ENCODE assay signal across 18 mouse cellular contexts in the genomic region with DNA sequence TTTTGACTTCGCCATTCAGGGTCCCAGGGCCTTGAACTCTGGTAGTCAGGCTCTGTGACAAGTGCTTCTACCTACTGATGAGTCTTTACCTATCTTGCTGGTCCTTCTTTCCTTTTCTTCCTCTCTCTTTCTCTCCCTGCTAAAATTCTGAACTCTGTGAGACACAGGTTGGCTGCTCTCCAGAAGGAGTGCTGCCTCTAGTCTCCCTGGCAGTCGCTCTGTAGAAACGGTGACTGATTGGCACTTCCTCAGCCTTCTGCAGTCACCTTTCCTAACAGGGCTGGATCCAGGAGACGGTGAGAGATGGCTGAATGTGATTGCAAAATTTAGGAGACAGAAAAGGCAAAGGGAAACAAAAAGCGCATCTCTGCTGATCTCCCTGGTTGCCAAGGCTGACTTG. TPM values are rescaled to one million over a fixed set of nuclear protein-coding genes. Genes with fewer than 3 reads are reported as not detected.
DNase-seq lines count a peak whose midpoint lies in the region; ATAC-seq and TF ChIP-seq lines count a peak whose summit lies in the region.
"Had no signal": no experiment of that assay in that cellular context is flagged by ENCODE, and none has a peak within 500 bp of the region (broad histone marks: within the 10 kb centered on the region; RNA-seq: fewer than 3 reads in every experiment).

No protein-coding gene starts in this region.

- H3K27ac ChIP-seq in forebrain, embryonic 14.5 days (ENCODE audit: low read depth, low read length) = 0 out of 2 replicates have a peak overlapping the region, but pooled peaks have one; percentile 4
- H3K27ac ChIP-seq in forebrain, embryonic 10.5 days = no peak overlapping the region
- no peak overlapping the region for H3K27ac ChIP-seq in kidney, embryonic 14.5 days (ENCODE audit: low read depth, low read length)
- no peak overlapping the region for H3K27ac ChIP-seq in MEL (ENCODE audit: control insufficient read depth, low read depth, low read length)
- H3K27ac ChIP-seq in liver, postnatal 0 days (ENCODE audit: low read depth) = no peak overlapping the region
- H3K27ac ChIP-seq: embryonic facial prominence, embryonic 15.5 days; gastrocnemius, adult 2 months; hindbrain, embryonic 15.5 days; layer of hippocampus, adult 2 months; midbrain, embryonic 10.5 days had no signal

- H3K9ac ChIP-seq in forebrain, embryonic 14.5 days (ENCODE audit: low read length) = no peak overlapping the region
- H3K9ac ChIP-seq in kidney, embryonic 14.5 days (ENCODE audit: low read depth, low read length) = no peak overlapping the region
- no peak overlapping the region for H3K9ac ChIP-seq in MEL (ENCODE audit: control insufficient read depth, low read depth, low read length, poor library complexity, severe bottlenecking)
- H3K9ac ChIP-seq in liver, postnatal 0 days (replicated peaks) = no peak overlapping the region
- H3K9ac ChIP-seq: embryonic facial prominence, embryonic 15.5 days; hindbrain, embryonic 15.5 days had no signal

- WGBS in forebrain, embryonic 14.5 days = 52% methylated on average over 5 of the region's 5 CpGs
- WGBS in forebrain, embryonic 10.5 days = 86% methylated on average over 5 of the region's 5 CpGs
- 71% methylated on average over 5 of the region's 5 CpGs for WGBS in kidney, embryonic 14.5 days
- 60% methylated on average over 5 of the region's 5 CpGs for WGBS in liver, postnatal 0 days (ENCODE audit: insufficient replicate concordance)

- H3K9me3 ChIP-seq in forebrain, embryonic 14.5 days (replicated peaks; ENCODE audit: control insufficient read depth, low read length) = no peaks in the 10 kb centered on the region
- no peaks in the 10 kb centered on the region for H3K9me3 ChIP-seq in forebrain, embryonic 10.5 days
- no peaks in the 10 kb centered on the region for H3K9me3 ChIP-seq in kidney, embryonic 14.5 days (ENCODE audit: control insufficient read depth, low read length)
- no peaks in the 10 kb centered on the region for H3K9me3 ChIP-seq in MEL (replicated peaks; ENCODE audit: insufficient read depth, low read length)
- no peaks in the 10 kb centered on the region for H3K9me3 ChIP-seq in liver, postnatal 0 days (ENCODE audit: low read length)
- H3K9me3 ChIP-seq: embryonic facial prominence, embryonic 15.5 days; hindbrain, embryonic 15.5 days; midbrain, embryonic 10.5 days had no signal

- no peak overlapping the region for H3K4me3 ChIP-seq in forebrain, embryonic 14.5 days (ENCODE audit: low read depth, low read length)
- H3K4me3 ChIP-seq in forebrain, embryonic 10.5 days = no peak overlapping the region
- no peak overlapping the region for H3K4me3 ChIP-seq in kidney, embryonic 14.5 days (ENCODE audit: low read length)
- no peak overlapping the region for H3K4me3 ChIP-seq in MEL (ENCODE audit: control insufficient read depth in 1 of 2, insufficient read depth in 1 of 2, low read depth in 2 of 2, low read length in 2 of 2)
- H3K4me3 ChIP-seq in liver, postnatal 0 days (ENCODE audit: low read depth, low read length) = no peak overlapping the region
- H3K4me3 ChIP-seq: embryonic facial prominence, embryonic 15.5 days; gastrocnemius, adult 2 months; hindbrain, embryonic 15.5 days; layer of hippocampus, adult 2 months; midbrain, embryonic 10.5 days had no signal

- DNase-seq in forebrain, embryonic 14.5 days (ENCODE audit: low spot score) = peak; percentile 53
- DNase-seq in forebrain, embryonic 10.5 days (ENCODE audit: extremely low spot score, low spot score) = no peak
- peak; percentile 45 to 52 for DNase-seq in kidney, adult 8-10 months
- DNase-seq in MEL (ENCODE audit: low read depth, low spot score) = peak; percentile 24
- DNase-seq in brain, adult 2 months (ENCODE audit: low read depth, low spot score) = peak; percentile 20
- DNase-seq in liver, postnatal 0 days = no peak
- DNase-seq in left cerebral cortex, postnatal 4 days = no peak
- DNase-seq: cerebellum, adult 11-12 months; gastrocnemius, adult 2 months; lung, postnatal 10 days; right cerebral cortex, postnatal 25 days; spleen, adult 18-20 months had no signal

- no peak for TF ChIP-seq RAD21 in MEL (IDR thresholded peaks at IDR 0.05; ENCODE audit: low read depth, low read length)

- intact Hi-C loops in left cerebral cortex, postnatal 4 days (cut with DNase I) = no loop called here

- H3K36me3 ChIP-seq in forebrain, embryonic 14.5 days (ENCODE audit: control insufficient read depth, insufficient read depth, low read length) = no peaks in the 10 kb centered on the region
- no peaks in the 10 kb centered on the region for H3K36me3 ChIP-seq in forebrain, embryonic 10.5 days (replicated peaks)
- no peaks in the 10 kb centered on the region for H3K36me3 ChIP-seq in kidney, embryonic 14.5 days (ENCODE audit: control insufficient read depth, insufficient read depth, low read length)
- H3K36me3 ChIP-seq in MEL (ENCODE audit: control insufficient read depth in 1 of 2, insufficient read depth in 2 of 2, low read length in 2 of 2) = no peaks in the 10 kb centered on the region
- H3K36me3 ChIP-seq in liver, postnatal 0 days (replicated peaks; ENCODE audit: insufficient read depth, low read length) = no peaks in the 10 kb centered on the region
- H3K36me3 ChIP-seq: embryonic facial prominence, embryonic 15.5 days; hindbrain, embryonic 15.5 days; midbrain, embryonic 10.5 days had no signal

- H3K4me2 ChIP-seq in forebrain, embryonic 14.5 days (ENCODE audit: low read length) = no peak overlapping the region
- H3K4me2 ChIP-seq in kidney, embryonic 14.5 days (replicated peaks; ENCODE audit: low read depth, low read length) = no peak overlapping the region
- H3K4me2 ChIP-seq in liver, postnatal 0 days (ENCODE audit: low read depth, low read length) = no peak overlapping the region
- H3K4me2 ChIP-seq: embryonic facial prominence, embryonic 15.5 days; hindbrain, embryonic 15.5 days had no signal

- no peaks in the 10 kb centered on the region for H3K79me2 ChIP-seq in MEL (ENCODE audit: control insufficient read depth, insufficient read depth, low read length, poor library complexity)

- ATAC-seq in forebrain, embryonic 14.5 days = no peak
- no peak for ATAC-seq in kidney, embryonic 14.5 days (ENCODE audit: low FRiP score, low TSS enrichment)
- ATAC-seq in liver, postnatal 0 days = no peak
- ATAC-seq: intestine, embryonic 16.5 days had no signal

- no peak for TF ChIP-seq POLR2A in MEL (IDR thresholded peaks at IDR 0.05; ENCODE audit: control insufficient read depth in 1 of 2, insufficient read depth in 1 of 2, low read depth in 1 of 2, low read length in 2 of 2, poor library complexity in 1 of 2)

- H3K4me1 ChIP-seq in forebrain, embryonic 14.5 days (ENCODE audit: control insufficient read depth, insufficient read depth, low read length) = peaks cover 14% of the 10 kb centered on the region
- H3K4me1 ChIP-seq in forebrain, embryonic 10.5 days = peaks cover 25% of the 10 kb centered on the region
- H3K4me1 ChIP-seq in kidney, embryonic 14.5 days (ENCODE audit: control insufficient read depth, insufficient read depth, low read length) = no peaks in the 10 kb centered on the region
- H3K4me1 ChIP-seq in MEL (ENCODE audit: control insufficient read depth in 1 of 2, insufficient read depth in 2 of 2, low read length in 2 of 2) = no peaks in the 10 kb centered on the region
- no peaks in the 10 kb centered on the region for H3K4me1 ChIP-seq in liver, postnatal 0 days (ENCODE audit: insufficient read depth)

- no peak for TF ChIP-seq EP300 in MEL (IDR thresholded peaks at IDR 0.05; ENCODE audit: low read depth in 1 of 2, low read length in 2 of 2)
- TF ChIP-seq EP300 in liver, postnatal 0 days (IDR thresholded peaks at IDR 0.05; ENCODE audit: low read depth) = no peak

- TF ChIP-seq CTCF in MEL (IDR thresholded peaks at IDR 0.05 in 2 of 3, conservative IDR thresholded peaks at IDR 0.05 in 1 of 3; ENCODE audit: control insufficient read depth in 1 of 3, insufficient read depth in 1 of 3, low read depth in 2 of 3, low read length in 3 of 3, poor library complexity in 1 of 3, severe bottlenecking in 1 of 3) = no peak
- no peak for TF ChIP-seq CTCF in liver, postnatal 0 days (IDR thresholded peaks at IDR 0.05; ENCODE audit: low read depth)

- H3K27me3 ChIP-seq in forebrain, embryonic 14.5 days (replicated peaks; ENCODE audit: control insufficient read depth, insufficient read depth, low read length) = no peaks in the 10 kb centered on the region
- H3K27me3 ChIP-seq in forebrain, embryonic 10.5 days (ENCODE audit: poor library complexity, severe bottlenecking) = no peaks in the 10 kb centered on the region
- no peaks in the 10 kb centered on the region for H3K27me3 ChIP-seq in kidney, embryonic 14.5 days (ENCODE audit: control insufficient read depth, insufficient read depth, low read length)
- peaks cover 2 to 3% of the 10 kb centered on the region in 2 experiments; a peak in 3 of 4 replicates for H3K27me3 ChIP-seq in MEL (ENCODE audit: control insufficient read depth in 1 of 2, insufficient read depth in 2 of 2, low read length in 2 of 2)
- H3K27me3 ChIP-seq in liver, postnatal 0 days (ENCODE audit: insufficient read depth, low read length) = no peaks in the 10 kb centered on the region
- H3K27me3 ChIP-seq: embryonic facial prominence, embryonic 15.5 days; hindbrain, embryonic 15.5 days had no signal

TF ChIP-seq in MEL, 35 proteins besides CTCF, POLR2A, EP300 and RAD21 (continues in another document):
- TF ChIP-seq POLR2AphosphoS5 (IDR thresholded peaks at IDR 0.05; ENCODE audit: borderline replicate concordance, low read depth, low read length) = no peak
- TF ChIP-seq ZC3H11A (IDR thresholded peaks at IDR 0.05; ENCODE audit: low read depth, low read length) = no peak
- no peak for TF ChIP-seq E2F4 (IDR thresholded peaks at IDR 0.05; ENCODE audit: borderline replicate concordance, low read depth, low read length)
- no peak for TF ChIP-seq MYB (IDR thresholded peaks at IDR 0.05; ENCODE audit: low read depth, low read length)
- TF ChIP-seq UBTF (IDR thresholded peaks at IDR 0.05; ENCODE audit: borderline replicate concordance, insufficient read depth, low read depth, low read length) = no peak
- no peak for TF ChIP-seq ZNF384 (IDR thresholded peaks at IDR 0.05; ENCODE audit: low read depth, low read length)
- no peak for TF ChIP-seq HCFC1 (IDR thresholded peaks at IDR 0.05; ENCODE audit: low read depth, low read length)
- TF ChIP-seq MEF2A (IDR thresholded peaks at IDR 0.05; ENCODE audit: extremely low read depth, insufficient replicate concordance, low read depth, low read length, poor library complexity, severe bottlenecking) = no peak
- TF ChIP-seq NELFE (IDR thresholded peaks at IDR 0.05; ENCODE audit: low read depth, low read length) = no peak

RNA-seq across cellular contexts. Expression of gene Kifc3, which starts 30.2 kb away (rescaled TPM):
- 8.9 and 10.7 TPM in 2 replicates for polyA plus RNA-seq in forebrain, embryonic 14.5 days (2014; fragmentation: Nextera tagmentation; extraction: Ambion mirVana)
- polyA plus RNA-seq in forebrain, embryonic 10.5 days (2016; fragmentation: Nextera tagmentation; extraction: Ambion mirVana) = 4.4 and 5.5 TPM in 2 replicates
- 13.5 and 19.8 TPM in 2 replicates for polyA plus RNA-seq in kidney, embryonic 14.5 days (2014; fragmentation: Nextera tagmentation; extraction: Ambion mirVana)
- total RNA-seq in MEL (2012; rRNA removed) = 9.0 and 10.6 TPM in 2 replicates
- polyA plus RNA-seq in MEL (2012; ENCODE audit: insufficient read depth in 1 of 2, insufficient read length in 2 of 2, low read depth in 1 of 2, low replicate concordance in 2 of 2, missing spikeins in 1 of 2) = 10 to 100 TPM in 1 of 2 experiments, not detected in 1; 19.1 TPM
- 5.3 and 5.4 TPM in 2 replicates for polyA plus RNA-seq in liver, postnatal 0 days (2015; fragmentation: Nextera tagmentation; extraction: Ambion mirVana)
- 10 to 100 TPM; 63.7 to 65.7 TPM for total RNA-seq in left cerebral cortex, postnatal 4 days (2021)

Comparison
In these comparisons a context has a peak if more than half of its experiments do, and no peak if none do; other contexts are left out.
1. DNase-seq: peak in forebrain, embryonic 14.5 days (single experiment), kidney, adult 8-10 months (2 of 2), MEL (single experiment) and brain, adult 2 months (single experiment); none in forebrain, embryonic 10.5 days (single experiment), liver, postnatal 0 days (single experiment) and left cerebral cortex, postnatal 4 days (single experiment).